Mouse (Mus musculus): ENCODE measurements around the gene Ina.

The Ina gene

GRCm38 (mm10) chr19:47015396-47015795 lies 898 bp downstream of the Ina start:
- no peak for DNase-seq

- DNase-seq = no peak
Measured at GRCm38 (mm10) chr19:47015965-47016364, 1.5 kb downstream of the Ina start.

- peak; percentile 54 for DNase-seq
Measured at GRCm38 (mm10) chr19:47016487-47016886, 2.0 kb downstream of the Ina start.

GRCm38 (mm10) chr19:47017831-47018230 lies 3.3 kb downstream of the Ina start:
- no peak for DNase-seq

- DNase-seq = no peak
Measured at GRCm38 (mm10) chr19:47018330-47018729, 3.8 kb downstream of the Ina start.

DNA sequence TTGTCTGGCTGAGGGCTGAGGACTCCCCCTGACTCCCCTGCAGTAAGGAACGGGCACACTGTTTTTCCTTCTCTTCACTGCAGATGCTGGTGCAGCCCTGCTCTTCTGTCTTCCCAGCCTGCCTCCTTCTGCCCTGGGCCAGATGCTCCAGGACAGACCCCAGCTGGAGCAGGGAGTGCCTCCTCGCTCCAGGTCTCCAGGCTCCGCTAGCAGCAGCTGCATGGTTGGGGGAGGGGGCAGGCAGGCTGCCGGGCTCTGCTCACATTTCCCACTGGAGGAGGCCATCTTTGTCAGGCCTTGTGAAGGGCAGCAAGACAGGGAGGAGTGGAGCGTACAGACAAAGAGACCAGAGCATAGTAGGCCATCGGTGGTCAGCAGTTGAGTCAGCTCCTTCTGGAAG lies 4.8 kb downstream of the Ina start:
- no peak for DNase-seq

DNA sequence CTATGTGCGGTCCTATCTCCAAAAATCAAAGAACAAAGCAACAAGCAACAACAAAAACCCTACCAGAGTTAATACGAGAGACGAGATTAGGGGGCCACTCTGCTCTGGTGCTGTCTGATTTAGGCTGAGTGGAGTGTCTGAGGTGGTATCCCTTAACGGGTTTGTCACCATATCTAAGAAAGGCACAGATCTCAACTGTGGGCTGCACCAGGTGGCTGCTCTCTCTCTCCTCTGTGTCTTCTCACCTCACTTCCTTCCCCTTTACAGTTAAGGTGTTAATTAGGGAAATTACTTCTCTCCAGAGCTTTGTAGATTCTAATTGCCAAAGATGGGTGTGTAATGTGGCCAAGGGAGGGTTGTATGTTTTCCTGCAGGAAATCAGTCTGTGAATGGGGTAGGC lies 8.2 kb downstream of the Ina start:
- DNase-seq = no peak

- DNase-seq = no peak
Measured at GRCm38 (mm10) chr19:47023546-47023945, 9.0 kb downstream of the Ina start.

DNA sequence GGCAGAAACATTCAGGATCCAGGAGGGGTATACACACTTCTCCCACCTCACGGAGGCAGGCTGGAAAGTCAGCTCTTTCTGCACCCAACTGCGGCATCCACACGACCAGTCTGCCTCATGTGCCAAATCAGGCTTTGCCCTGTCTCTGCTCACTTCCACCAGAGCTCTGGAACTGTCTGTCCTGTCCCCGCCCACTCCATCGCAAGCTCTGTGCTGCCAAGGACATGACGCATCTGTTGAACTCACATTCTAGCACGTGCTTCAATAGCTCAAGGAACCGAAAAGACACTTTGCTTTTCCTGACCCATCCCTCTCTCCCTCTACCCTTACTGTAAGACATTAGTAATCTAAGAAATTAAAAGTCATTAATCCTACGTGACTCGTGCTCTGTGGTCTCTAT lies 10.5 kb downstream of the Ina start:
- no peak for DNase-seq

GRCm38 (mm10) chr19:47026513-47026912 lies 12.0 kb downstream of the Ina start:
- DNase-seq = no peak

GRCm38 (mm10) chr19:47029796-47030195 lies 15.3 kb downstream of the Ina start:
- no peak for DNase-seq

- no peak for DNase-seq
Measured at GRCm38 (mm10) chr19:47031770-47032169, 17.3 kb downstream of the Ina start.

DNA sequence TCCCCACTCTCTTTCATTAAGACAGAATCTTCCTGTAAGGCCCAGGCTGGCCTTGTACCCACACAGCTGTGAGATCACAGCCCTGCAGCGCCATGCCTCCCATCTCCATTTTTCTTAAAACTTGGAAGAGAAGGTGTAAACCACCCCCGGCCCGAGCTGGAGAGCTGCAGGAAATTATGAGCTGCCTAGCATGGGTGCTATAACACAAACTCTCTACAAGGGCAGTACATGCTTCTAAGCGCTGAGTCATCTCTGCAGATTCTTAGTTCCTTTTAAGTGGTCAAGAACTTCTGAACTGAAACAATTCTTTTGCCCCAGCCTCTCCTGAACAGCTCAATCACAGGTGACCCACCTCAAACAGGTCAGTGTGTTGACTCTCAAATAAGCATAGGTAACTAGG lies 20.4 kb downstream of the Ina start:
- DNase-seq = no peak

DNA sequence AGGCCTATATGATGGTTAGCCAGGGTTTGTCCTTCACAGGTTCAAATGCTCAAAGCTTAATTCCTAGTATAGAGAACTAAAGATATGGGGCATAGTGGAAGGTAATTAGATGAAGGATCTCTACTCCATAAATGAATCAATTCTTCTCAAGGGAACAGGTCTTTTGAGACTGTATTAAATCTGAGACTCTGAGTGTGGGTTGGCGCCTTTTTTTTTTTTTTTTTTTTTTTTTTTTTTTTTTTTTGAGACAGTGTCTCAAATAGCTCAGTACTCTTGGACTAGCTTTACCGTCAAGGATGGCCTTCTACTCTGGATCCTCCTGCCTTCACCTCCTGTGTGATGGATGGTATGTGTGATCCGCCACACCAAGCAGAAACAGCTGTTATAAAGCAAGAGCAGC lies 22.1 kb downstream of the Ina start:
- DNase-seq = no peak

- DNase-seq = no peak
Measured at GRCm38 (mm10) chr19:47040720-47041473, 26.4 kb downstream of the Ina start.

DNA sequence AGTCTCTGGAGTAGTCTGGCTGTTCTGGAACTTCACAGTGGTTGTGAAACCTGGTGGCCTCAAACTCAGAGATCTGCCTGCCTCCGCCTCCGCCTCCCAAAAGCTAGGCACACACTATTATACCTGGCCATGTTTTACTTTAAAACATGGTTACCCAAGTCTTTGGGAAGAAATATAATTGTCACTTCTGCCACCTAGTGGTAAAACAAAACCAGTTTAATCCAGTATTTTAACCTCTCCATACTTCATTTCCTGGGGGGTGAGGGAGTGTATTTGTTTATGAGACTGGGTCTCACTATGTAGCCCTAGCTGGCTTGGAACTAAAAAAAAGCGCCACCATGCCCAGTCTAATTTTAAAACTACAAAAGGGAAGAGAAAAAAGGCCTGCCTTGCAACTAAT lies 29.1 kb downstream of the Ina start:
- DNase-seq = no peak

DNA sequence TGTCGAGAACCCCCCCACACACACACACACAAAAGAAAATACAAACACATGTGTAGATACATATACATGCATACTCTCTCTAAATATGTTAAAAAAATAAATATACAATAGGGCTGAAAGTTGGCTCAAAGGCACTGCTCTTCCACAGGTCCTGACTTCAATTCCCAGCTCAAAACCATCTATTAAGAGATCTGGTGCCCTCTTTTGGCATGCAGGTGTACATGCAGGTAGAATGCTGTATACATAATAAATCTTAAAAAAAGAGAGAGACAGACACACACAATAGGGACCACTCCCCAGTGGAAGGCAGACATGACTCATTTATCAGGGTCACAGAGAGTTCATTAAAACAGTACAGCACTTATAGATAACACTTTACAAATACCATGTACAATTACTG lies 31.8 kb downstream of the Ina start:
- no peak for DNase-seq

- no peak for DNase-seq
Measured at GRCm38 (mm10) chr19:47047236-47047833, 32.8 kb downstream of the Ina start.

GRCm38 (mm10) chr19:47049061-47049460 lies 34.6 kb downstream of the Ina start:
- DNase-seq = no peak

- no peak for DNase-seq
Measured at GRCm38 (mm10) chr19:47049840-47050239, 35.3 kb downstream of the Ina start.

- peak; percentile 86 for DNase-seq
Measured at GRCm38 (mm10) chr19:47050271-47051032, 36.0 kb downstream of the Ina start, which contains the start of gene Pcgf6. Gene Pcgf6, minus strand, starts transcription at chr19:47050906.

- no peak for DNase-seq
Measured at GRCm38 (mm10) chr19:47052927-47053326, 38.4 kb downstream of the Ina start.

- DNase-seq = peak; percentile 72
Measured at GRCm38 (mm10) chr19:47053471-47053870, 39.0 kb downstream of the Ina start.

GRCm38 (mm10) chr19:47057684-47058083 lies 43.2 kb downstream of the Ina start:
- DNase-seq = no peak

Measured in kidney, adult 11 months (tissue).